Mouse (Mus musculus): ENCODE results near the gene Bglap. TPM values are rescaled to one million over a fixed set of nuclear protein-coding genes. Genes with fewer than 3 reads are reported as not detected.
A peak's percentile ranks its signal among the peaks of the same experiment; 100 is the strongest.
"Not testable (repeated sequence)": the region's sequence is repeated elsewhere in the genome, so short reads cannot be mapped to it uniquely, and the experiment has no call there.

Bglap gene
- polyA plus RNA-seq, 1 experiment from 2014 or later: not detected

GRCm38 (mm10) chr3:88410645-88411031 lies 26.4 kb upstream of the Bglap start:
- peaks cover 27% of the 10 kb centered on the region for H3K4me1 ChIP-seq (replicated peaks)
- no peaks in the 10 kb centered on the region for H3K9me3 ChIP-seq
- H3K27ac ChIP-seq: peak overlapping the region; percentile 92; the same call in 1 of the 2 replicates
- peak overlapping the region; percentile 83; the same call in 1 of the 2 replicates for H3K9ac ChIP-seq
- no peaks in the 10 kb centered on the region for H3K27me3 ChIP-seq
- H3K4me3 ChIP-seq: peak overlapping the region; percentile 61
- no peak for ATAC-seq (ENCODE audit: low FRiP score)
- WGBS: 31% methylated on average over 7 of the region's 7 CpGs
- peaks cover 46% of the 10 kb centered on the region for H3K36me3 ChIP-seq
- peak overlapping the region; percentile 76 for H3K4me2 ChIP-seq

GRCm38 (mm10) chr3:88409741-88410644 lies 25.7 kb upstream of the Bglap start, which contains the start of gene Pmf1:
Gene Pmf1, minus strand, starts transcription at chr3:88410331.
- H3K9me3 ChIP-seq: no peaks in the 10 kb centered on the region
- under 1% methylated on average over 54 of the region's 54 CpGs for WGBS
- H3K4me1 ChIP-seq (replicated peaks): peaks cover 27% of the 10 kb centered on the region
- H3K9ac ChIP-seq: peak within 1 kb of the TSS; percentile 83
- H3K36me3 ChIP-seq: peaks cover 40% of the 10 kb centered on the region
- H3K27me3 ChIP-seq: no peaks in the 10 kb centered on the region
- peak within 1 kb of the TSS; percentile 76 for H3K4me2 ChIP-seq
- ATAC-seq (ENCODE audit: low FRiP score): peak; percentile 94
- H3K4me3 ChIP-seq: peak within 1 kb of the TSS; percentile 61
- H3K27ac ChIP-seq: peak within 1 kb of the TSS; percentile 92

GRCm38 (mm10) chr3:88408953-88409352 lies 24.7 kb upstream of the Bglap start:
- no peaks in the 10 kb centered on the region for H3K9me3 ChIP-seq
- peak overlapping the region; percentile 83 for H3K9ac ChIP-seq
- peak overlapping the region; percentile 61 for H3K4me3 ChIP-seq
- H3K27me3 ChIP-seq: no peaks in the 10 kb centered on the region
- peaks cover 30% of the 10 kb centered on the region for H3K36me3 ChIP-seq
- WGBS: 67% methylated on average over 5 of the region's 5 CpGs
- H3K27ac ChIP-seq: no peak overlapping the region
- peaks cover 27% of the 10 kb centered on the region for H3K4me1 ChIP-seq (replicated peaks)
- peak overlapping the region; percentile 76 for H3K4me2 ChIP-seq
- no peak for ATAC-seq (ENCODE audit: low FRiP score)

GRCm38 (mm10) chr3:88407529-88407928 lies 23.3 kb upstream of the Bglap start:
- no peak overlapping the region for H3K27ac ChIP-seq
- WGBS: 61% methylated on average over 7 of the region's 7 CpGs
- peaks cover 27% of the 10 kb centered on the region for H3K4me1 ChIP-seq (replicated peaks)

GRCm38 (mm10) chr3:88407090-88407489 lies 22.8 kb upstream of the Bglap start:
- Histone ChIP-seq H3K9me3 (no peaks in the 10 kb centered on the region), H3K27me3 (no peaks in the 10 kb centered on the region), H3K36me3 (peaks cover 12% of the 10 kb centered on the region), H3K4me2 (no peak overlapping the region), H3K27ac (no peak overlapping the region), H3K4me3 (no peak overlapping the region), H3K4me1 (replicated peaks) (peaks cover 27% of the 10 kb centered on the region), H3K9ac (0 out of 2 replicates have a peak overlapping the region, but pooled peaks have one; percentile 83)
- 0% methylated on average over 2 of the region's 2 CpGs for WGBS
- ATAC-seq (ENCODE audit: low FRiP score): 0 out of 2 replicates have a peak, but pooled peaks have one; percentile 21

More at GRCm38 (mm10) chr3:88407529-88407928, 23.3 kb upstream of the Bglap start:
- Histone ChIP-seq H3K27me3 (no peaks in the 10 kb centered on the region), H3K4me2 (no peak overlapping the region), H3K9me3 (no peaks in the 10 kb centered on the region), H3K36me3 (peaks cover 16% of the 10 kb centered on the region), H3K4me3 (no peak overlapping the region), H3K9ac (0 out of 2 replicates have a peak overlapping the region, but pooled peaks have one; percentile 83)
- ATAC-seq (ENCODE audit: low FRiP score): no peak

- Histone ChIP-seq H3K9ac (no peak overlapping the region), H3K36me3 (peaks cover 4% of the 10 kb centered on the region; the same call in 1 of the 2 replicates), H3K4me3 (no peak overlapping the region), H3K4me1 (replicated peaks) (peaks cover 5% of the 10 kb centered on the region), H3K9me3 (no peaks in the 10 kb centered on the region), H3K27me3 (no peaks in the 10 kb centered on the region), H3K27ac (no peak overlapping the region), H3K4me2 (no peak overlapping the region)
- ATAC-seq (ENCODE audit: low FRiP score): no peak
- WGBS: 95% methylated on average over 10 of the region's 10 CpGs
These were observed 19.4 kb upstream of the Bglap start for GRCm38 (mm10) chr3:88403522-88404230.

- Histone ChIP-seq H3K4me2 (no peak overlapping the region), H3K36me3 (peaks cover 10% of the 10 kb centered on the region), H3K27me3 (no peaks in the 10 kb centered on the region), H3K9me3 (no peaks in the 10 kb centered on the region), H3K4me1 (replicated peaks) (no peaks in the 10 kb centered on the region), H3K27ac (no peak overlapping the region), H3K9ac (no peak overlapping the region), H3K4me3 (no peak overlapping the region)
- no peak for ATAC-seq (ENCODE audit: low FRiP score)
- WGBS: 53% methylated on average over 2 of the region's 2 CpGs
These were observed 14.4 kb upstream of the Bglap start for GRCm38 (mm10) chr3:88398666-88399065.

GRCm38 (mm10) chr3:88395742-88396141 lies 11.5 kb upstream of the Bglap start:
- Histone ChIP-seq H3K4me1 (replicated peaks) (no peaks in the 10 kb centered on the region), H3K4me2 (no peak overlapping the region), H3K27ac (no peak overlapping the region), H3K9me3 (no peaks in the 10 kb centered on the region), H3K36me3 (peaks cover 10% of the 10 kb centered on the region), H3K9ac (no peak overlapping the region), H3K4me3 (no peak overlapping the region), H3K27me3 (no peaks in the 10 kb centered on the region)
- 96% methylated on average over 8 of the region's 8 CpGs for WGBS
- no peak for ATAC-seq (ENCODE audit: low FRiP score)

GRCm38 (mm10) chr3:88395288-88395687 lies 11.0 kb upstream of the Bglap start:
- ATAC-seq (ENCODE audit: low FRiP score): no peak
- no peaks in the 10 kb centered on the region for H3K9me3 ChIP-seq
- no peak overlapping the region for H3K4me3 ChIP-seq
- no peak overlapping the region for H3K4me2 ChIP-seq
- peaks cover 10% of the 10 kb centered on the region for H3K36me3 ChIP-seq
- no peak overlapping the region for H3K9ac ChIP-seq
- H3K27ac ChIP-seq: no peak overlapping the region
- no peaks in the 10 kb centered on the region for H3K27me3 ChIP-seq
- 97% methylated on average over 6 of the region's 6 CpGs for WGBS
- H3K4me1 ChIP-seq (replicated peaks): no peaks in the 10 kb centered on the region

- ATAC-seq (ENCODE audit: low FRiP score): no peak
- no peak overlapping the region for H3K9ac ChIP-seq
- peaks cover 6% of the 10 kb centered on the region for H3K36me3 ChIP-seq
- H3K27ac ChIP-seq: no peak overlapping the region
- no peak overlapping the region for H3K4me3 ChIP-seq
- no peak overlapping the region for H3K4me2 ChIP-seq
- no peaks in the 10 kb centered on the region for H3K27me3 ChIP-seq
- WGBS: 90% methylated on average over 9 of the region's 9 CpGs
- H3K4me1 ChIP-seq (replicated peaks): no peaks in the 10 kb centered on the region
- H3K9me3 ChIP-seq: no peaks in the 10 kb centered on the region
These were observed 9.6 kb upstream of the Bglap start for GRCm38 (mm10) chr3:88393776-88394375.

GRCm38 (mm10) chr3:88382383-88382782 lies 1.9 kb downstream of the Bglap start:
- not testable (repeated sequence) for H3K36me3 ChIP-seq; H3K4me1 ChIP-seq (replicated peaks); H3K27ac ChIP-seq; H3K4me2 ChIP-seq; H3K4me3 ChIP-seq; H3K9me3 ChIP-seq; H3K27me3 ChIP-seq; H3K9ac ChIP-seq
- ATAC-seq (ENCODE audit: low FRiP score): peak; percentile 40; the same call in 1 of the 2 replicates
- 50% methylated on average over 3 of the region's 7 CpGs for WGBS

All from hindbrain, embryonic 13.5 days (tissue).